Comparison of ENCODE assay signal across 22 mouse cellular contexts in the genomic region with DNA sequence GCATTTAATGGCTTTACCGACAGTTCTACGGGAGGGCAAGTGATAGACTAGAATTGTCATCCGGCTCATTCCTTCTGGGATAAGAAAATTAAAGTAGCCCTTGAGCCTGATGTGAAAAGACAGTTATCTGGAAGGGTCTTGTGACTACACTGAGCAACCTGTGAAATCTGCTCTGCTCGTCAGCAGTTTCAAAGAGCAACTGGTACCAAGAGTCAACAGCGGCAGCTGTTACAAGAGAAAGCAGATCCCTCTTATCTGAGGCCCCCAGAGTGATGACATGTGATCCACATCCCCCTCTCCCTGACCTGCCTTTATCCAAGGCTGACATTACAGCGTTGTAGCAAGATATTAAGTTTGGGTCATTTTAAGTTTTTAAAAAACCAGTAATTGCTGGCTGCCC. TPM values are rescaled to one million over a fixed set of nuclear protein-coding genes. Genes with fewer than 3 reads are reported as not detected.
DNase-seq lines count a peak whose midpoint lies in the region; ATAC-seq and TF ChIP-seq lines count a peak whose summit lies in the region.
"Had no signal": no experiment of that assay in that cellular context is flagged by ENCODE, and none has a peak within 500 bp of the region (broad histone marks: within the 10 kb centered on the region; RNA-seq: fewer than 3 reads in every experiment).

No protein-coding gene starts in this region.

- WGBS in embryonic facial prominence, embryonic 14.5 days: 36% methylated on average over 6 of the region's 6 CpGs
- WGBS in embryonic facial prominence, embryonic 10.5 days: 65% methylated on average over 6 of the region's 6 CpGs
- 5% methylated on average over 6 of the region's 6 CpGs for WGBS in heart, embryonic 16.5 days
- 53% methylated on average over 6 of the region's 6 CpGs for WGBS in midbrain, postnatal 0 days
- 62% methylated on average over 6 of the region's 6 CpGs for WGBS in midbrain, embryonic 11.5 days

- H3K4me3 ChIP-seq in embryonic facial prominence, embryonic 14.5 days (ENCODE audit: low read depth, low read length): no peak overlapping the region
- no peak overlapping the region for H3K4me3 ChIP-seq in embryonic facial prominence, embryonic 10.5 days
- no peak overlapping the region for H3K4me3 ChIP-seq in heart, embryonic 16.5 days (ENCODE audit: low read length)
- no peak overlapping the region for H3K4me3 ChIP-seq in midbrain, postnatal 0 days (ENCODE audit: low read depth, low read length)
- H3K4me3 ChIP-seq in midbrain, embryonic 11.5 days (ENCODE audit: low read depth, low read length): no peak overlapping the region
- H3K4me3 ChIP-seq: forebrain, embryonic 10.5 days; gastrocnemius, adult 2 months; left cerebral cortex, adult 2 months; liver, embryonic 12.5 days; megakaryocyte, embryonic 14.5 days; stomach, embryonic 15.5 days had no signal

- H3K9me3 ChIP-seq in embryonic facial prominence, embryonic 14.5 days (ENCODE audit: control insufficient read depth, low read length): no peaks in the 10 kb centered on the region
- no peaks in the 10 kb centered on the region for H3K9me3 ChIP-seq in embryonic facial prominence, embryonic 10.5 days
- H3K9me3 ChIP-seq in heart, embryonic 16.5 days (replicated peaks; ENCODE audit: control insufficient read depth, low read length): peaks cover 3% of the 10 kb centered on the region; the same call in 1 of the 2 replicates
- H3K9me3 ChIP-seq in midbrain, postnatal 0 days (ENCODE audit: low read length): no peaks in the 10 kb centered on the region
- H3K9me3 ChIP-seq in midbrain, embryonic 11.5 days (ENCODE audit: control insufficient read depth, low read length): no peaks in the 10 kb centered on the region
- H3K9me3 ChIP-seq: forebrain, embryonic 10.5 days; liver, embryonic 12.5 days; megakaryocyte, embryonic 14.5 days; stomach, embryonic 15.5 days had no signal

- H3K27ac ChIP-seq in embryonic facial prominence, embryonic 14.5 days (replicated peaks; ENCODE audit: low read depth, low read length): no peak overlapping the region
- no peak overlapping the region for H3K27ac ChIP-seq in embryonic facial prominence, embryonic 10.5 days (replicated peaks)
- H3K27ac ChIP-seq in heart, embryonic 16.5 days (ENCODE audit: low read length): no peak overlapping the region
- no peak overlapping the region for H3K27ac ChIP-seq in midbrain, postnatal 0 days (ENCODE audit: low read depth, low read length)
- no peak overlapping the region for H3K27ac ChIP-seq in midbrain, embryonic 11.5 days (ENCODE audit: low read depth, low read length)
- H3K27ac ChIP-seq: forebrain, embryonic 10.5 days; gastrocnemius, adult 2 months; left cerebral cortex, adult 2 months; liver, embryonic 12.5 days; stomach, embryonic 15.5 days had no signal

- no peak for TF ChIP-seq CTCF in midbrain, postnatal 0 days (IDR thresholded peaks at IDR 0.05)

- no peaks in the 10 kb centered on the region for H3K27me3 ChIP-seq in embryonic facial prominence, embryonic 14.5 days (replicated peaks; ENCODE audit: control insufficient read depth, insufficient read depth, low read length)
- H3K27me3 ChIP-seq in embryonic facial prominence, embryonic 10.5 days (replicated peaks; ENCODE audit: low read depth, poor library complexity, severe bottlenecking): no peaks in the 10 kb centered on the region
- H3K27me3 ChIP-seq in heart, embryonic 16.5 days (ENCODE audit: control insufficient read depth, insufficient read depth, low read length): no peaks in the 10 kb centered on the region
- H3K27me3 ChIP-seq in midbrain, postnatal 0 days (ENCODE audit: insufficient read depth, low read length): no peaks in the 10 kb centered on the region
- H3K27me3 ChIP-seq in midbrain, embryonic 11.5 days (ENCODE audit: control insufficient read depth, insufficient read depth, low read length): no peaks in the 10 kb centered on the region
- H3K27me3 ChIP-seq: liver, embryonic 12.5 days; megakaryocyte, embryonic 14.5 days; stomach, embryonic 15.5 days had no signal

- intact Hi-C loops in heart, postnatal 14 days (cut with DNase I): no loop called here

- no peaks in the 10 kb centered on the region for H3K4me1 ChIP-seq in embryonic facial prominence, embryonic 14.5 days (ENCODE audit: control insufficient read depth, insufficient read depth, low read length)
- H3K4me1 ChIP-seq in embryonic facial prominence, embryonic 10.5 days: no peaks in the 10 kb centered on the region
- peaks cover 3% of the 10 kb centered on the region for H3K4me1 ChIP-seq in heart, embryonic 16.5 days (ENCODE audit: control insufficient read depth, insufficient read depth, low read length)
- no peaks in the 10 kb centered on the region for H3K4me1 ChIP-seq in midbrain, postnatal 0 days (ENCODE audit: insufficient read depth, low read length)
- no peaks in the 10 kb centered on the region for H3K4me1 ChIP-seq in midbrain, embryonic 11.5 days (ENCODE audit: control insufficient read depth, insufficient read depth, low read length)
- H3K4me1 ChIP-seq: liver, embryonic 12.5 days; megakaryocyte, embryonic 14.5 days; stomach, embryonic 15.5 days had no signal

- peak; percentile 57; the same call in 1 of the 2 replicates for ATAC-seq in embryonic facial prominence, embryonic 14.5 days (ENCODE audit: low read depth)
- peak; percentile 70 for ATAC-seq in heart, embryonic 16.5 days (replicated peaks; ENCODE audit: extremely low read depth, insufficient read depth, low FRiP score)
- ATAC-seq in midbrain, postnatal 0 days (ENCODE audit: low FRiP score): no peak
- ATAC-seq in midbrain, embryonic 11.5 days (ENCODE audit: low FRiP score): no peak
- ATAC-seq: liver, embryonic 12.5 days had no signal

- no peak overlapping the region for H3K4me2 ChIP-seq in embryonic facial prominence, embryonic 14.5 days (ENCODE audit: low read depth, low read length)
- peak overlapping the region; percentile 16; the same call in 1 of the 2 replicates for H3K4me2 ChIP-seq in heart, embryonic 16.5 days (ENCODE audit: low read depth, low read length)
- no peak overlapping the region for H3K4me2 ChIP-seq in midbrain, postnatal 0 days (ENCODE audit: low read depth, low read length, poor library complexity, severe bottlenecking)
- H3K4me2 ChIP-seq in midbrain, embryonic 11.5 days: no peak overlapping the region
- H3K4me2 ChIP-seq: liver, embryonic 12.5 days; stomach, embryonic 15.5 days had no signal

- no peaks in the 10 kb centered on the region for H3K36me3 ChIP-seq in embryonic facial prominence, embryonic 14.5 days (ENCODE audit: control insufficient read depth, insufficient read depth, low read length)
- no peaks in the 10 kb centered on the region for H3K36me3 ChIP-seq in embryonic facial prominence, embryonic 10.5 days (replicated peaks)
- no peaks in the 10 kb centered on the region for H3K36me3 ChIP-seq in heart, embryonic 16.5 days (ENCODE audit: control insufficient read depth, insufficient read depth)
- H3K36me3 ChIP-seq in midbrain, postnatal 0 days (ENCODE audit: insufficient read depth, low read length): no peaks in the 10 kb centered on the region
- H3K36me3 ChIP-seq in midbrain, embryonic 11.5 days (ENCODE audit: control insufficient read depth, insufficient read depth, low read length): no peaks in the 10 kb centered on the region
- H3K36me3 ChIP-seq: forebrain, embryonic 10.5 days; liver, embryonic 12.5 days; stomach, embryonic 15.5 days had no signal

- DNase-seq in embryonic facial prominence, embryonic 14.5 days (ENCODE audit: low spot score): peak; percentile 55
- no peak for DNase-seq in embryonic facial prominence, embryonic 10.5 days (ENCODE audit: low spot score)
- DNase-seq in heart, postnatal 14 days: no peak
- peak; percentile 32 for DNase-seq in midbrain, postnatal 0 days (ENCODE audit: low spot score)
- no peak for DNase-seq in midbrain, embryonic 11.5 days (ENCODE audit: low spot score, missing footprints)
- peak; percentile 58 for DNase-seq in retina, postnatal 1 day
- DNase-seq in thymus, postnatal 14 days: no peak
- DNase-seq: adrenal gland, adult 2 months; cerebellum, adult 9-10 months; gastrocnemius, adult 2 months; kidney, adult 8-10 months; kidney, postnatal 36 days; lung, adult 2 months; thymus, adult 18-20 months had no signal

- H3K9ac ChIP-seq in embryonic facial prominence, embryonic 14.5 days (ENCODE audit: low read depth, low read length): no peak overlapping the region
- no peak overlapping the region for H3K9ac ChIP-seq in heart, embryonic 16.5 days (ENCODE audit: low read length)
- no peak overlapping the region for H3K9ac ChIP-seq in midbrain, postnatal 0 days (replicated peaks; ENCODE audit: low read length, poor library complexity, severe bottlenecking)
- H3K9ac ChIP-seq in midbrain, embryonic 11.5 days (ENCODE audit: low read length): no peak overlapping the region
- H3K9ac ChIP-seq: liver, embryonic 12.5 days; stomach, embryonic 15.5 days had no signal

RNA-seq across cellular contexts. Expression of gene Unc13c, which starts 52.6 kb away (rescaled TPM):
- 0.73 and 0.77 TPM in 2 replicates for polyA plus RNA-seq in embryonic facial prominence, embryonic 14.5 days (2014; fragmentation: Nextera tagmentation; extraction: Ambion mirVana)
- polyA plus RNA-seq in embryonic facial prominence, embryonic 10.5 days (2016; fragmentation: Nextera tagmentation; extraction: Ambion mirVana): 0.17 and 0.25 TPM in 2 replicates
- polyA plus RNA-seq in heart, embryonic 16.5 days (2015; fragmentation: Nextera tagmentation; extraction: Ambion mirVana): 1.4 and 1.6 TPM in 2 replicates
- total RNA-seq in heart, postnatal 14 days (2021): under 1 TPM; 0.44 to 0.50 TPM
- total RNA-seq in midbrain, postnatal 0 days (2014; rRNA removed): 15.3 and 19.4 TPM in 2 replicates
- 5.9 and 6.3 TPM in 2 replicates for polyA plus RNA-seq in midbrain, postnatal 0 days (2015; fragmentation: Nextera tagmentation; extraction: Ambion mirVana)
- 0.21 and 0.26 TPM in 2 replicates for polyA plus RNA-seq in midbrain, embryonic 11.5 days (2014; fragmentation: Nextera tagmentation; extraction: Ambion mirVana)
- total RNA-seq: common myeloid progenitor, adult 5-6 weeks; granulocyte monocyte progenitor cell, adult 5-6 weeks had no signal
- polyA plus RNA-seq: lung, adult 2 months had no signal

Comparison
In these comparisons a context has a peak if more than half of its experiments do, and no peak if none do; other contexts are left out.
1. DNase-seq: peak in embryonic facial prominence, embryonic 14.5 days (single experiment), midbrain, postnatal 0 days (single experiment) and retina, postnatal 1 day (single experiment); none in embryonic facial prominence, embryonic 10.5 days (single experiment), heart, postnatal 14 days (0 of 2), midbrain, embryonic 11.5 days (single experiment) and thymus, postnatal 14 days (single experiment).
2. ATAC-seq: peak in embryonic facial prominence, embryonic 14.5 days (single experiment) and heart, embryonic 16.5 days (single experiment); none in midbrain, postnatal 0 days (single experiment) and midbrain, embryonic 11.5 days (single experiment).